Mouse (Mus musculus): ENCODE results near the gene Slc35g3.

Gene Slc35g3

GRCm38 (mm10) chr11:69784793-69785272, 23.1 kb upstream of the Slc35g3 start:
- DNase-seq (ENCODE audit: low spot score in 2 of 2) = peak in 1 of 2 experiments; percentile 48

GRCm38 (mm10) chr11:69781828-69782227, 20.1 kb upstream of the Slc35g3 start:
- DNase-seq (ENCODE audit: low spot score in 2 of 2) = no peak

- no peak for DNase-seq (ENCODE audit: low spot score in 2 of 2)
Measured at GRCm38 (mm10) chr11:69778985-69779384, 17.2 kb upstream of the Slc35g3 start.

- no peak for DNase-seq (ENCODE audit: low spot score in 2 of 2)
Measured at GRCm38 (mm10) chr11:69778258-69778982, 16.7 kb upstream of the Slc35g3 start.

- no peak for DNase-seq (ENCODE audit: low spot score in 2 of 2)
Measured at GRCm38 (mm10) chr11:69777504-69778257, 15.9 kb upstream of the Slc35g3 start.

- DNase-seq (ENCODE audit: low spot score in 2 of 2) = no peak
Measured at GRCm38 (mm10) chr11:69776488-69776887, 14.7 kb upstream of the Slc35g3 start.

GRCm38 (mm10) chr11:69775716-69776115, 13.9 kb upstream of the Slc35g3 start:
- no peak for DNase-seq (ENCODE audit: low spot score in 2 of 2)

- DNase-seq (ENCODE audit: low spot score in 2 of 2) = no peak
Measured at GRCm38 (mm10) chr11:69774961-69775360, 13.2 kb upstream of the Slc35g3 start.

- DNase-seq (ENCODE audit: low spot score in 2 of 2) = no peak
Measured at GRCm38 (mm10) chr11:69767625-69767909, 5.8 kb upstream of the Slc35g3 start.

- DNase-seq (ENCODE audit: low spot score in 2 of 2) = no peak
Measured at GRCm38 (mm10) chr11:69766872-69767624, 5.3 kb upstream of the Slc35g3 start.

- peak; percentile 55 to 80 for DNase-seq (ENCODE audit: low spot score in 2 of 2)
Measured at GRCm38 (mm10) chr11:69766126-69766609, 4.4 kb upstream of the Slc35g3 start.

- peak in 1 of 2 experiments; percentile 52 for DNase-seq (ENCODE audit: low spot score in 2 of 2)
Measured at GRCm38 (mm10) chr11:69765221-69766125, 3.7 kb upstream of the Slc35g3 start, which contains the start of gene Zbtb4. Zbtb4 (plus strand) TSS chr11:69765912.

- peak in 1 of 2 experiments; percentile 41 for DNase-seq (ENCODE audit: low spot score in 2 of 2)
Measured at GRCm38 (mm10) chr11:69763551-69763950, 1.8 kb upstream of the Slc35g3 start.

GRCm38 (mm10) chr11:69760901-69761200, 917 bp downstream of the Slc35g3 start:
- no peak for DNase-seq (ENCODE audit: low spot score in 2 of 2)

- no peak for DNase-seq (ENCODE audit: low spot score in 2 of 2)
Measured at GRCm38 (mm10) chr11:69760160-69760900, 1.4 kb downstream of the Slc35g3 start.

- DNase-seq (ENCODE audit: low spot score in 2 of 2) = peak; percentile 85 to 87
Measured at GRCm38 (mm10) chr11:69758971-69759721, 2.6 kb downstream of the Slc35g3 start.

- DNase-seq (ENCODE audit: low spot score in 2 of 2) = peak; percentile 97 to 98
Measured at GRCm38 (mm10) chr11:69758478-69758970, 3.2 kb downstream of the Slc35g3 start, which contains the start of gene Polr2a. Polr2a (minus strand) TSS chr11:69758637.

GRCm38 (mm10) chr11:69758090-69758456, 3.7 kb downstream of the Slc35g3 start:
- peak; percentile 95 to 97 for DNase-seq (ENCODE audit: low spot score in 2 of 2)

GRCm38 (mm10) chr11:69757303-69758089, 4.3 kb downstream of the Slc35g3 start:
- no peak for DNase-seq (ENCODE audit: low spot score in 2 of 2)

All from spleen, postnatal 10 days (tissue).